Mouse (Mus musculus) liver, embryonic 13.5 days (tissue): ENCODE data around the gene Lrrc8d. TPM values are rescaled to one million over a fixed set of nuclear protein-coding genes. Genes with fewer than 3 reads are reported as not detected.

ENCODE experiments used
- ATAC-seq: fragments of 200-750 bp; cut with Nextera tagmentation; 2 replicates; pipeline ENCODE4 v1.8.0; 2017; ENCODE audit warnings: low read depth, mild to moderate bottlenecking, moderate number of reproducible peaks, moderate library complexity
- DNase-seq: peaks from one replicate; pipeline ENCODE4 v3.0.0; 2022
- H3K27ac ChIP-seq: fragments of 300-500 bp; sonication (generic); 2 replicates; pipeline ENCODE4 v1.5.1; 2015; ENCODE audit warnings: moderate library complexity, mild to moderate bottlenecking, inconsistent platforms
- H3K27me3 ChIP-seq: fragments of 300-500 bp; sonication (generic); 2 replicates; pipeline ENCODE4 v1.6.1; 2015; ENCODE audit warnings: mild to moderate bottlenecking, inconsistent platforms
- H3K36me3 ChIP-seq: fragments of 300-500 bp; sonication (generic); 2 replicates; pipeline ENCODE4 v1.6.1; 2015; ENCODE audit warnings: mild to moderate bottlenecking, inconsistent platforms
- H3K4me1 ChIP-seq: fragments of 300-500 bp; sonication (generic); replicated peaks from 2 replicates; pipeline ENCODE4 v1.6.1; 2015; ENCODE audit warnings: inconsistent platforms
- H3K4me2 ChIP-seq: fragments of 300-500 bp; sonication (generic); 2 replicates; pipeline ENCODE4 v1.6.1; 2015; ENCODE audit warnings: inconsistent platforms, mild to moderate bottlenecking, moderate library complexity
- H3K4me3 ChIP-seq: fragments of 300-500 bp; sonication (generic); replicated peaks from 2 replicates; pipeline ENCODE4 v1.5.1; 2015; ENCODE audit warnings: mild to moderate bottlenecking, inconsistent platforms
- H3K9ac ChIP-seq: fragments of 300-500 bp; sonication (generic); 2 replicates; pipeline ENCODE4 v1.6.1; 2015; ENCODE audit warnings: mild to moderate bottlenecking, inconsistent platforms
- H3K9me3 ChIP-seq: fragments of 300-500 bp; sonication (generic); replicated peaks from 2 replicates; pipeline ENCODE4 v1.6.1; 2016; ENCODE audit warnings: inconsistent platforms
- WGBS: fragments of 180-500 bp; shearing (Covaris S2); methylation state at CpG from one replicate; pipeline ENCODE4 v1.1.7; 2015; ENCODE audit not compliant: insufficient replicate concordance; 5-methylcytosine and 5-hydroxymethylcytosine counted together
- polyA plus RNA-seq: library from polyadenylated mRNA; unstranded; fragments of >200 nt; fragmentation: Nextera tagmentation; extraction: Ambion mirVana; gene quantifications from 2 replicates; pipeline ENCODE4 v1.2.1, GENCODE M21; 2015

Gene Lrrc8d
- polyA plus RNA-seq, 1 experiment from 2014 or later: 9.4 TPM

- Histone ChIP-seq H3K4me1 (peaks cover 41% of the 10 kb centered on the region), H3K4me3 (no peak overlapping the region), H3K9me3 (no peaks in the 10 kb centered on the region), H3K27ac (peak overlapping the region; percentile 29; the same call in 1 of the 2 replicates), H3K36me3 (peaks cover 2% of the 10 kb centered on the region), H3K9ac (no peak overlapping the region), H3K27me3 (no peaks in the 10 kb centered on the region), H3K4me2 (no peak overlapping the region)
- DNase-seq (no peak), ATAC-seq (no peak)
- WGBS: 37% methylated on average over 11 of the region's 11 CpGs
Observed at GRCm38 (mm10) chr5:105745324-105745723, 45.6 kb downstream of the Lrrc8d start.

- ATAC-seq: no peak
- no peaks in the 10 kb centered on the region; the same call in 1 of the 2 replicates for H3K36me3 ChIP-seq
- H3K27me3 ChIP-seq: no peaks in the 10 kb centered on the region
- 78% methylated on average over 5 of the region's 5 CpGs for WGBS
- H3K4me1 ChIP-seq: peaks cover 41% of the 10 kb centered on the region
- no peak overlapping the region for H3K4me3 ChIP-seq
- no peak for DNase-seq
- H3K4me2 ChIP-seq: no peak overlapping the region
- no peaks in the 10 kb centered on the region for H3K9me3 ChIP-seq
- H3K27ac ChIP-seq: no peak overlapping the region
- H3K9ac ChIP-seq: no peak overlapping the region
Observed at GRCm38 (mm10) chr5:105745927-105746454, 46.2 kb downstream of the Lrrc8d start.

GRCm38 (mm10) chr5:105754803-105755202, 55.0 kb downstream of the Lrrc8d start:
- Histone ChIP-seq H3K9me3 (no peaks in the 10 kb centered on the region), H3K27ac (no peak overlapping the region; the same call in 1 of the 2 replicates), H3K36me3 (peaks cover 8% of the 10 kb centered on the region; the same call in 1 of the 2 replicates), H3K9ac (no peak overlapping the region), H3K4me1 (peaks cover 56% of the 10 kb centered on the region), H3K4me2 (no peak overlapping the region), H3K27me3 (no peaks in the 10 kb centered on the region), H3K4me3 (no peak overlapping the region)
- DNase-seq (no peak), ATAC-seq (peak; percentile 35; the same call in 1 of the 2 replicates)
- 22% methylated on average over 8 of the region's 8 CpGs for WGBS

GRCm38 (mm10) chr5:105755491-105755890, 55.7 kb downstream of the Lrrc8d start:
- no peak overlapping the region for H3K4me3 ChIP-seq
- no peak for ATAC-seq
- WGBS: 74% methylated on average over 6 of the region's 6 CpGs
- no peaks in the 10 kb centered on the region for H3K27me3 ChIP-seq
- H3K4me1 ChIP-seq: peaks cover 56% of the 10 kb centered on the region
- H3K36me3 ChIP-seq: peaks cover 8% of the 10 kb centered on the region; the same call in 1 of the 2 replicates
- no peak overlapping the region for H3K9ac ChIP-seq
- no peaks in the 10 kb centered on the region for H3K9me3 ChIP-seq
- no peak for DNase-seq
- no peak overlapping the region for H3K4me2 ChIP-seq
- no peak overlapping the region for H3K27ac ChIP-seq

DNA sequence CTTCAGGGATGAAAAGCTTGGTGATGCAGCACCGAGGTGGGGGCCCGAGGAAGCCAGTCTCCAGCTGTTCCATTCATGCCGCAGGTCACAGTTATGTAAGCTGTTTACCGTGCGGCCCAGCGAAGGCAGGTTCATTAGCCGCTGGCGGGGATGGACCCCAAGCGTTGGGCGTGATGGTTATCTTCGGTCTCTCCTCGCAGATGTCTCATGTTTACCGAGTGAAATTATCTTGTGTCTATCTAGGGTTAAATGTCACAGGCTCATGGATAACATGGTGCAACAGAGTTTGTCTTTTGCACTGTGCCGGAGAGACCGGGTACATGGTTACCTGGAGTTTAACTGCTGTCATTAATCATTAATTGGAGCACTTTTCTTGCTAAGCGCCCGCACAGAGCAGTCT, 58.2 kb downstream of the Lrrc8d start:
- Histone ChIP-seq H3K4me1 (peaks cover 63% of the 10 kb centered on the region), H3K9ac (no peak overlapping the region), H3K9me3 (no peaks in the 10 kb centered on the region), H3K27me3 (no peaks in the 10 kb centered on the region), H3K4me2 (no peak overlapping the region), H3K36me3 (peaks cover 8% of the 10 kb centered on the region; the same call in 1 of the 2 replicates), H3K27ac (peak overlapping the region; percentile 34), H3K4me3 (no peak overlapping the region)
- no peak for DNase-seq
- 74% methylated on average over 17 of the region's 17 CpGs for WGBS
- ATAC-seq: peak; percentile 44

DNA sequence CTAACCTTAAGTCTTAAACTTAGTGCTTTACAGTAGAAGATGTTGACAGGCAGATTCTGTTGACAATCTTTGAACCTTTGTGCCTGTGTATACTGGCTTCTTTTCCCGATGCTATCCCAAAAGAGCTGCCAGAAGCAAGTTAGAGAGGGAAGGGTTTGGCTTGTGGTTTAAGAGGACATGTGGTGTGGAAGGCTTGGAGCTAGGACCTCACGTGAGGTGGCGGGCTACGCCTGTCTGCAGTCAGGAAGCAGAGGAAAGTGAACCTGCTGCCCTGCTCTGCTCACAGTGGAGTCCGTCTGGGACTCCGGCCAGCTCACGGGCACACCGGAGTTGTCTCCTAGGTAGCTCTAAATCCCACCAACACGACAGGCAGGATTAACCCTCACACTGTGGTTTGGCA, 59.1 kb downstream of the Lrrc8d start:
- no peaks in the 10 kb centered on the region for H3K9me3 ChIP-seq
- no peak overlapping the region; the same call in 1 of the 2 replicates for H3K27ac ChIP-seq
- no peak overlapping the region for H3K4me3 ChIP-seq
- WGBS: 73% methylated on average over 9 of the region's 9 CpGs
- H3K4me2 ChIP-seq: no peak overlapping the region
- H3K36me3 ChIP-seq: peaks cover 8% of the 10 kb centered on the region; the same call in 1 of the 2 replicates
- no peak for DNase-seq
- H3K27me3 ChIP-seq: no peaks in the 10 kb centered on the region
- ATAC-seq: no peak
- no peak overlapping the region for H3K9ac ChIP-seq
- peaks cover 60% of the 10 kb centered on the region for H3K4me1 ChIP-seq

GRCm38 (mm10) chr5:105761848-105762482, 62.2 kb downstream of the Lrrc8d start:
- Histone ChIP-seq H3K4me1 (peaks cover 47% of the 10 kb centered on the region), H3K27ac (no peak overlapping the region), H3K36me3 (peaks cover 15% of the 10 kb centered on the region; the same call in 1 of the 2 replicates), H3K9ac (no peak overlapping the region), H3K4me2 (no peak overlapping the region), H3K9me3 (no peaks in the 10 kb centered on the region), H3K27me3 (no peaks in the 10 kb centered on the region), H3K4me3 (no peak overlapping the region)
- 70% methylated on average over 11 of the region's 11 CpGs for WGBS
- DNase-seq (no peak), ATAC-seq (no peak)

- Histone ChIP-seq H3K9ac (no peak overlapping the region), H3K36me3 (peaks cover 9% of the 10 kb centered on the region; the same call in 1 of the 2 replicates), H3K27ac (no peak overlapping the region), H3K9me3 (no peaks in the 10 kb centered on the region), H3K27me3 (no peaks in the 10 kb centered on the region), H3K4me1 (peaks cover 48% of the 10 kb centered on the region), H3K4me2 (no peak overlapping the region), H3K4me3 (no peak overlapping the region)
- ATAC-seq (no peak), DNase-seq (no peak)
- 83% methylated on average over 10 of the region's 10 CpGs for WGBS
Observed at GRCm38 (mm10) chr5:105764369-105764768, 64.6 kb downstream of the Lrrc8d start.

GRCm38 (mm10) chr5:105765386-105765785, 65.6 kb downstream of the Lrrc8d start:
- Histone ChIP-seq H3K4me1 (peaks cover 44% of the 10 kb centered on the region), H3K9me3 (no peaks in the 10 kb centered on the region), H3K4me3 (no peak overlapping the region), H3K9ac (no peak overlapping the region), H3K27me3 (no peaks in the 10 kb centered on the region), H3K27ac (no peak overlapping the region), H3K36me3 (0 out of 2 replicates have a peak, but pooled peaks cover 7% of the 10 kb centered on the region), H3K4me2 (no peak overlapping the region)
- ATAC-seq (no peak), DNase-seq (no peak)
- 75% methylated on average over 5 of the region's 5 CpGs for WGBS

DNA sequence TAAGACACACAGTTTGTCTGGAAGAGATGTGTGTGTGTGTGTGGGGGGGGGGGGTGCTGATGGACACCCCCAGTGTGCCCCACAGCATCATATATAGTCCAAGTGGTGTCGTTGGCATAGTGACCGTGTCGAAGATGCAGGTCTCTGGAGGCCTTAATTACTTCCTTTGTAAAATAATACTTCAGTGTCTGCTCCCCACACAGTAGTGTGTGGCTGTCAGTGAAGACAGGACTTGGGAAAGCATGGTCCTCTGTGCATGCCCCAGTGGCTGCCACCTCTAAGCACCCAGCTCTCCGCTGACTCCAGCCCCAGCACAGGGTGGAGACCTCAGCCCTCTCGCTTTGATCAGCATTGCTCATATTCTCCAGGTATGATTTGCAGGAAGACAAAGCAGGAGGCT, 76.6 kb downstream of the Lrrc8d start:
- peak overlapping the region; percentile 30; the same call in 1 of the 2 replicates for H3K4me2 ChIP-seq
- H3K27ac ChIP-seq: no peak overlapping the region
- ATAC-seq (no peak), DNase-seq (no peak)
- WGBS: 73% methylated on average over 5 of the region's 5 CpGs
- H3K9ac ChIP-seq: no peak overlapping the region
- no peaks in the 10 kb centered on the region for H3K9me3 ChIP-seq
- peaks cover 35% of the 10 kb centered on the region for H3K4me1 ChIP-seq
- no peak overlapping the region for H3K4me3 ChIP-seq
- no peaks in the 10 kb centered on the region for H3K36me3 ChIP-seq
- H3K27me3 ChIP-seq: no peaks in the 10 kb centered on the region

- H3K4me1 ChIP-seq: peaks cover 37% of the 10 kb centered on the region
- H3K36me3 ChIP-seq: no peaks in the 10 kb centered on the region
- no peaks in the 10 kb centered on the region for H3K27me3 ChIP-seq
- H3K4me2 ChIP-seq: peak overlapping the region; percentile 30
- WGBS: 62% methylated on average over 12 of the region's 12 CpGs
- H3K27ac ChIP-seq: peak overlapping the region; percentile 79
- no peak for DNase-seq
- ATAC-seq: peak; percentile 45
- H3K9ac ChIP-seq: no peak overlapping the region
- H3K9me3 ChIP-seq: no peaks in the 10 kb centered on the region
- H3K4me3 ChIP-seq: no peak overlapping the region
Observed at GRCm38 (mm10) chr5:105776978-105777593, 77.3 kb downstream of the Lrrc8d start.
